Mouse (Mus musculus): ENCODE results near the gene Cds2. TPM values are rescaled to one million over a fixed set of nuclear protein-coding genes. Genes with fewer than 3 reads are reported as not detected.
A peak's percentile ranks its signal among the peaks of the same experiment; 100 is the strongest.
"Not testable (repeated sequence)": the region's sequence is repeated elsewhere in the genome, so short reads cannot be mapped to it uniquely, and the experiment has no call there.

Gene Cds2
- polyA plus RNA-seq, 1 experiment from 2014 or later: 20.8 TPM

DNA sequence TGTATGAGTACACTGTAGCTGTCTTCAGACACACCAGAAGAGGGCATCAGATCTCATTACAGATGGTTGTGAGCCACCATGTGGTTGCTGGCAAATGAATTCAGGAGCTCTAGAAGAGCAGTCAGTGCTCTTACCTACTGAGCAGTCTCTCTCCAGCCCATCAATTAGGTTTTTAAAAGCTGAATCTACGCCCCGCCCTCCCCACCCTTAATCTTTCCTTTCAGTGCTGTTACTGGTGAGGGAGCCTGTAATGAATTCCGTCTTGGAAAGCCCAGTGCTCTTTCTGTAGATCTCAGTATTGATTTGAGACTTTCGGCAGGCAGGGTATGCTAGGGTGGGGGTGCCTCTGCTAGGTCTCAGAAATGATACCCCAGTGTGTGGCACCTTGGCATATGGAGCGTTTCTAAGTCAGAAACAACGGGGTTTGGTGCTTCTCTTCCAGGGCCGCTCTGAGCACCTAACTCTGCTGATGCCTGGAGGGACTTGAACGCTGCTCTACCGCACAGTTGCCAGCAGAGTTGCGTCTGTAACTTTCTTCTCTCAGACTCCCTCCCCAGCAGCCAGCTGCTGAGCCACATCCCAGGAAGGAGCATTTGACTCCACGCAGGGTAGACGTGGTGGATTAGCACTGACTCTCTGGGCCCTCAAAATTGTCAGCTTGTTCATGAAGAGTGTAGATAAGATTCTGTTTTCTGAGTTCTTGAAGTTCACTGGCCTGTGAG is 19.7 kb downstream of the Cds2 start:
- H3K9me3 ChIP-seq (replicated peaks): no peaks in the 10 kb centered on the region
- no peaks in the 10 kb centered on the region; the same call in 1 of the 2 replicates for H3K36me3 ChIP-seq
- ATAC-seq (replicated peaks; ENCODE audit: insufficient number of reproducible peaks, insufficient read depth, low FRiP score, low read depth): peak; percentile 42; the same call in 1 of the 2 replicates
- 23% methylated on average over 12 of the region's 12 CpGs for WGBS
- peak overlapping the region; percentile 85 for H3K27ac ChIP-seq
- H3K4me1 ChIP-seq (replicated peaks): peaks cover 64% of the 10 kb centered on the region
- no peaks in the 10 kb centered on the region for H3K27me3 ChIP-seq
- H3K4me3 ChIP-seq: no peak overlapping the region
- peak overlapping the region; percentile 51 for H3K4me2 ChIP-seq
- 0 out of 2 replicates have a peak overlapping the region, but pooled peaks have one; percentile 9 for H3K9ac ChIP-seq

DNA sequence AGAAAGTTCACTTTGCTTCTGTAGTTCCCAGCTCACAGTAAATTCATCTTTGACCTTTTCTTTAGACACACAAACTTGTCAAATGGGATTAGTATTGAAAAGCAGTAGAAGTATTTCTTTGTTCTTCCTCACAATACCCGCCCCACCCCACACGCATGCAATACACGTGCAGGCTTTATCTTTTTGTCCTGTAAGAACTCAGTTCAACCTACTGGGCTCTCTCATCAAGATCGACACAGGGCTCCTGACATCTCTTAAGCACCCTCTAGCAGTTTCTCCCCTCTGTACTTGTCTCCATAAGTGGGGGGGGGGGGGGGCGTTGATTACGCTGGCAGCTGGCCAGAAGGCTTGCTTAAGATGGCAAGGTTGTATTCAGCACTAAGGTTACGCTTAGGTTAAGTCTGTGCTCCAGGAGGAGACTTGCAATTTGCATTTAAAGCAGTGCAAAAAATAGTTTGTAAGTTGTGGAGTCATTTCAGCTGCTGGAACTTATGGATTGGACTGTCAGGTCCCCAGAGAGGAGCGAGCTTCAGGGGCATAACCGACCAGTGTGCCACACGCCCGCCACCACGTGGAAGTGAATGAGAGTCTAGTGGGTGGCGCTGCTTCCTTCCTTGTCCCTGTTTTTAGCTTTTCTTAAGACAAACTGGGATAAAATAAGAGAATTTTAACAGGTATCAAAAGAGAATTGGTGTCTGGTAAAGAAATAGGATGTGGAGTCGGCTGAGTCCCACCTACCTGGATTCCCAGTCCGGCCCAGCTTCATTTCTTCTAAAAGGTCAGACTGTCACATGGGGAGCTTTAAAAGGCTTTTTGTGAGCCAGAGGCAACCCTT is 20.5 kb downstream of the Cds2 start:
- no peaks in the 10 kb centered on the region for H3K9me3 ChIP-seq (replicated peaks)
- H3K36me3 ChIP-seq: no peaks in the 10 kb centered on the region; the same call in 1 of the 2 replicates
- 42% methylated on average over 15 of the region's 15 CpGs for WGBS
- peak; percentile 43; the same call in 1 of the 2 replicates for ATAC-seq (replicated peaks; ENCODE audit: insufficient number of reproducible peaks, insufficient read depth, low FRiP score, low read depth)
- no peak overlapping the region for H3K9ac ChIP-seq
- H3K27ac ChIP-seq: peak overlapping the region; percentile 85
- no peak overlapping the region for H3K4me3 ChIP-seq
- peak overlapping the region; percentile 51 for H3K4me2 ChIP-seq
- H3K4me1 ChIP-seq (replicated peaks): peaks cover 59% of the 10 kb centered on the region
- no peaks in the 10 kb centered on the region for H3K27me3 ChIP-seq

DNA sequence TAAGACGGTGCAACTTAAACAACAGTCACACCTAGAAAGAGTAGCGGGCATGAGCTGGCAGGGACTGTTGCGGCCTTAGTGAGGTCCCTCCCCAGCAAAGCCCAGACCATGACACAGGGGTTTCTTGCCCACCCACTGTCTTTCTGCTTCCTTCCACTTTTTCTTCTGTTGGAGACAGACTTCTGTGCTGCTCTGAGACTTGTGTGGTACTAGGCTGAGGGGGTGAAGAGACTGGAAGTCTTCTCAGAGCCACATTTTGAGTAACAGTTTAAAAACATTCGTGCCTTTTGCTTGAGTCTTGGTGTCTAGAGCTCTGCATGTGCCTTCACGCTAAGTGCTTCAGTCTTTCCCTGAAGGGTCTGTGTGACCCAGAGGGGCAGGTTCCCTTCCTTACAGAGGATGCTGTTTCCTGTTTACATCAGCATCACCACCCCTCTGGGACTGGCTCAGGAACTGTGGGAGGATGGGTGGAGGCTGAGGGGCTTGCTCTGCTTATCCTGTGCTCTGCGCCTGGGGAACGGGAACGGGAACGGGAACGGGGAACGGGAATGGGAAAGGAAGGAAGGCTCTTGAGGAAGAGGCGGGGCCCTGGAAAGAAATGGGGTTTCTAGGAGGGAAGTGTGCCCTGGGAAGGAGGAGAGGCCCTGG is 21.7 kb downstream of the Cds2 start:
- peak overlapping the region; percentile 85 for H3K27ac ChIP-seq
- peak; percentile 71 for ATAC-seq (replicated peaks; ENCODE audit: insufficient number of reproducible peaks, insufficient read depth, low FRiP score, low read depth)
- no peaks in the 10 kb centered on the region; the same call in 1 of the 2 replicates for H3K36me3 ChIP-seq
- no peak overlapping the region for H3K4me3 ChIP-seq
- peaks cover 53% of the 10 kb centered on the region for H3K4me1 ChIP-seq (replicated peaks)
- no peaks in the 10 kb centered on the region for H3K9me3 ChIP-seq (replicated peaks)
- 0 out of 2 replicates have a peak overlapping the region, but pooled peaks have one; percentile 27 for H3K4me2 ChIP-seq
- no peaks in the 10 kb centered on the region for H3K27me3 ChIP-seq
- H3K9ac ChIP-seq: no peak overlapping the region
- WGBS: 66% methylated on average over 12 of the region's 12 CpGs

DNA sequence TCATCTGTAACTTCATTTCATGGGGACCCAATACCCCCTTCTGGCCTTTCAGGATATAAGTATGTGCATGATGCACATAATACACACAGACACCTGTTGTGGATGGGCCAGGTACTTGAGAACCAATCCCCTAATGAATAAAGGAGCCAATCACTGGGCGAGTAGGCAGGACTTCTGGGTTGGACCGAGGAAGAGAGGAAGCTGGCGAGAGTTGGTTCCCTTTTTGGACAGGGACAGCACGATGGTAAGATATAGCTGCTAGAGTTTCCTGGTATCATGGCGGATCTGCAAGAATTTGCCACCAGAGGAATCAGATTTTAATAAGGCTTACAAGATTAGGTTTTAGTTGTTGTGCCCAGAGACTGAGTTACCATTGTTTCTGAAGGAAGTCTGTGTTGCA is 22.8 kb downstream of the Cds2 start:
- not testable (repeated sequence) for H3K4me3 ChIP-seq; H3K4me2 ChIP-seq; H3K9ac ChIP-seq; ATAC-seq (replicated peaks; ENCODE audit: insufficient number of reproducible peaks, insufficient read depth, low FRiP score, low read depth); H3K27me3 ChIP-seq; H3K9me3 ChIP-seq (replicated peaks); H3K36me3 ChIP-seq
- WGBS: 85% methylated on average over 5 of the region's 5 CpGs
- Histone ChIP-seq H3K4me1 (replicated peaks) (peaks cover 59% of the 10 kb centered on the region), H3K27ac (peak overlapping the region; percentile 85)

DNA sequence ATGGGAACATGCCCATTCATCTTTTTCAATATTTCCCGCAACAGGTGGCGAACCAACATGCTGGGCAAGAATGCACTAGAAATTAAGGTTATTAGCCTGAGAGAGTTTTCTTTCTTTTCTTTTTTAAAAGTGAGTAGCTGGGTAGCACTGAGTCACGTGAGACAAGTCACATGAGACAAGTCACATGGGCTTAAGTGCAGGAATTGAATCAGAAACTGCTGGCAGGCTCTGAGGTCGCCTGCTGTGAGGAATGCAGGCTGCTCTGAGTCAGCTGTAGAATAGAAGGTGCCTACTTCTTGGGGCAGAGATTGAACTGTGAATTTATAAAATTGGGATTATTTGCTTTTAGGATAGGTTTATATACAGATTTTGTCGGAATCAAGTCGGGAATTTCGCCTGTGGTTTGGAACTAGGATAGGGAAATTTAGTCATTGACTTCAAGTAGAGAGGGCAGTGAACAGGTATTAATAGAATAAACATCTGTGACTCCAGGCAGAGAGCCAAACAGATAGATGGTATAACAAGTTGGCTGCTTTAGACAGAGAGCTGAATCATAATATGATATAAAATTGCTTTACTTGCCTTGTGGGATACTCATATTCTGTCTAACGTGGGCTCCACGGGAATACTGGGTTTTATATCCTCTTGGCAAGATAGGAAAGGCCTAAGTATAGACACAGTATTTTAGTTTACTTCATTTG is 23.6 kb downstream of the Cds2 start:
- H3K4me3 ChIP-seq: no peak overlapping the region
- 53% methylated on average over 9 of the region's 9 CpGs for WGBS
- H3K4me1 ChIP-seq (replicated peaks): peaks cover 63% of the 10 kb centered on the region
- peak overlapping the region; percentile 81 for H3K27ac ChIP-seq
- H3K9ac ChIP-seq: no peak overlapping the region
- H3K4me2 ChIP-seq: peak overlapping the region; percentile 27; the same call in 1 of the 2 replicates
- H3K27me3 ChIP-seq: no peaks in the 10 kb centered on the region
- no peaks in the 10 kb centered on the region for H3K36me3 ChIP-seq
- ATAC-seq (replicated peaks; ENCODE audit: insufficient number of reproducible peaks, insufficient read depth, low FRiP score, low read depth): no peak
- H3K9me3 ChIP-seq (replicated peaks): no peaks in the 10 kb centered on the region

DNA sequence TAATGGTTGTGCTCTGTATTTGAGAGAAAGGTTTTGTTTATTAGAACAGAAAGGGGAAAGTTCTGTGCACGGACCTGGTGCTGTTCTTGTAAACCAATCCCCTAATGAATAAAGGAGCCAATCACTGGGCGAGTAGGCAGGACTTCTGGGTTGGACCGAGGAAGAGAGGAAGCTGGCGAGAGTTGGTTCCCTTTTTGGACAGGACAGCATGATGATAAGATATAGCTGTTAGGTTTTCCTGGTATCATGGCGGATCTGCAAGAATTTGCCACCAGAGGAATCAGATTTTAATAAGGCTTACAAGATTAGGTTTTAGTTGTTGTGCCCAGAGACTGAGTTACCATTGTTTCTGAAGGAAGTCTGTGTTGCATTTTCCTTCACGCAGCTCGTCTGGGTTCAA is 26.3 kb downstream of the Cds2 start:
- H3K4me2 ChIP-seq; H3K4me3 ChIP-seq; H3K27me3 ChIP-seq; H3K9me3 ChIP-seq (replicated peaks); H3K27ac ChIP-seq; H3K36me3 ChIP-seq; H3K9ac ChIP-seq; ATAC-seq (replicated peaks; ENCODE audit: insufficient number of reproducible peaks, insufficient read depth, low FRiP score, low read depth): not testable (repeated sequence)
- H3K4me1 ChIP-seq (replicated peaks): peaks cover 58% of the 10 kb centered on the region
- 56% methylated on average over 5 of the region's 7 CpGs for WGBS

DNA sequence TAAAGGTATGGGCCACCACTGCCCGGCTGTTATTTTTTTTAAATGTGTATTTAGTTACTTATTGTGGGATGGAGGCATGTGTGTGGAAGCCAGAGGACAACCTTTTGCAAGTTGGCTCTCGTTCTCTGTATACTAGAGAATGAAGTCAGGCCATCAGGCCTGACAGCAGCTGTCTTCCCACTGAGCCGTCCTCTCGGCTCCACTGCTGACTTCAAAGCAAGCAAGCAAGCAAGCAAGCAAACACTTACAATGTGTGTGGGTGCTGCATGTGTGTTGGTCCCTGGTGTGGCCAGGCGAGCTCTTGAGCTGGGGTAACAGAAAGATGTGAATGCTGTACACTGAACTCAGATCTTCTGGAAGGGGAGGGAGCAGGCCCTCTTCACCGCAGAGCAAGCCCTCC is 27.9 kb downstream of the Cds2 start:
- H3K4me1 ChIP-seq (replicated peaks): peaks cover 46% of the 10 kb centered on the region
- no peaks in the 10 kb centered on the region for H3K9me3 ChIP-seq (replicated peaks)
- H3K9ac ChIP-seq: no peak overlapping the region
- no peak overlapping the region for H3K4me2 ChIP-seq
- H3K4me3 ChIP-seq: no peak overlapping the region
- H3K36me3 ChIP-seq: peaks cover 19% of the 10 kb centered on the region
- WGBS: 61% methylated on average over 6 of the region's 6 CpGs
- no peaks in the 10 kb centered on the region for H3K27me3 ChIP-seq
- no peak for ATAC-seq (replicated peaks; ENCODE audit: insufficient number of reproducible peaks, insufficient read depth, low FRiP score, low read depth)
- H3K27ac ChIP-seq: peak overlapping the region; percentile 77

DNA sequence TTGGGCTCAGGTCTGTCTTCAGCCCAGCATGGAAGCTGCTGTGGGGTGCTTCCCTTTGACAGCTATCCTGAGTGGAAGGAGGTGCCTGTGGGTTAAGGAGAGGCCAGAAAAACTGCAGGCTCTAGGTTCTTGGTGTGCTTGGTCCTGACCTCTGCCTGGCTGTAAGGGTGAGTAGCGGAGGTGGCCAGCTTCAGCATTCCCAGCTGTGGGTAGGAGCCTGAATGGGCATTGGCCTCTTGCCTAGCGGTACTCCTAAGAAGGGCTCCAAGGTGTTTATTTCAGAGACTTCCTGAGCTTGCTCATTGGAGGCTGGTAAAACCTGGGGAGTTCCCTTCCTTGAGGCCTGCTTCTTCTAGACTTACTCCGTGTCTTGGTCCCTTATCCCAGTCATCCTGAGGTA is 28.3 kb downstream of the Cds2 start:
- Histone ChIP-seq H3K4me1 (replicated peaks) (peaks cover 46% of the 10 kb centered on the region), H3K9ac (no peak overlapping the region), H3K4me3 (no peak overlapping the region), H3K36me3 (peaks cover 23% of the 10 kb centered on the region), H3K27me3 (no peaks in the 10 kb centered on the region), H3K27ac (peak overlapping the region; percentile 77), H3K9me3 (replicated peaks) (no peaks in the 10 kb centered on the region), H3K4me2 (no peak overlapping the region)
- ATAC-seq (replicated peaks; ENCODE audit: insufficient number of reproducible peaks, insufficient read depth, low FRiP score, low read depth): no peak
- 67% methylated on average over 3 of the region's 3 CpGs for WGBS

DNA sequence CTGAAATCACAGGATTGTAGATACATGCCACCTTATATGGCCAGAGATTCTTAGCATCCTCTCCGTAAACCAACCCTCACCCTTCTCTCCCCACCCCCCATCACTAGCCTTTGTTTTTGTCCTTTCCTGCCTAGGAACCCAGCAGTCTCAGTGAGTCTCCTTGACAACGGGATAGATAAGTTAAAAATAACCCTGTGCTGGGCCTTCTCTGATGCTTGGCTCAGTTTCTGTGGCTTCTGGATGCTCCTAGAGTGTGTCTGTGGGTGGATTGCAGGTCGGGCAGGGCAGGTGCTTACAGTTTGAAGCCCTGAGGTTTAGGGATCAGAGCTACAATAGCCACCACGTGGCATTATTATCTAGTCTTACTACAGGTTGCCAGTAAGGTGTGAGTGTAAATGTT is 29.1 kb downstream of the Cds2 start:
- ATAC-seq (replicated peaks; ENCODE audit: insufficient number of reproducible peaks, insufficient read depth, low FRiP score, low read depth): peak; percentile 80
- Histone ChIP-seq H3K36me3 (peaks cover 29% of the 10 kb centered on the region), H3K27ac (peak overlapping the region; percentile 77), H3K4me2 (peak overlapping the region; percentile 26), H3K27me3 (no peaks in the 10 kb centered on the region), H3K9me3 (replicated peaks) (no peaks in the 10 kb centered on the region), H3K4me1 (replicated peaks) (peaks cover 42% of the 10 kb centered on the region), H3K4me3 (no peak overlapping the region), H3K9ac (no peak overlapping the region)
- 12% methylated on average over 4 of the region's 4 CpGs for WGBS

DNA sequence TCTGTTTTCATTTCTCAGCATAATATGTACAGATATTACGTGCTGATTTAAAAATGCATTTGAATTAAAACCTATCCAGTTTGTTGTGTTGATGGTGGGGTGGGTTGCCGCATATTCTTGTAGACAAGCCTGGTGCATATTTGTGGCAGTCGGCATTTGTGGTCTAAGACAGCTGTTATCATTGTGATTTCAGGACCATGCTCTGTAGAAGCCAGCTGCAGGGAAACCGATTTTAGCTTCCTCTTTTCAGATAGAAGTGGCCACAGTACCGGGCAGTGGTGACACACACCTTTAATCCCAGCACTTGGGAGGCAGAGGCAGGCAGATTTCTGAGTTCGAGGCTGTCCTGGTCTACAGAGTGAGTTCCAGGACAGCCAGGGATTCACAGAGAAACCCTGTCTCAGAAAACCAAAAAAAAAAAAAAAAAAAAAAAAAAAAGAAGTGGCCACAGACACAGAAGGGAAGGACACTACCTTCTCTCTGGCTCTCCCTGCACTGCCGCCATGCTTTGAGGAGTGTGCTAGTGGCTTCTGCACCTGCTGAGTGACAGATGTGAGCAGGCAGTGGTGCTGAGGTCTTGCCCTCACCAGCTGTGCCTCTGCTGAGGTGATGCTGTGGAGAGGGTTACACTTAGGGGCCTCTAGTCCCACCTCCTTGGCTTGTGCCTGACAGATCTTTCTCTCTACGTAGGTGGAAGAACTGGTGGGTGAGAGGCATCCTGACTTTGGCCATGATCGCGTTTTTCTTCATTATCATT is 30.9 kb downstream of the Cds2 start:
- Histone ChIP-seq H3K9me3 (replicated peaks) (no peaks in the 10 kb centered on the region), H3K36me3 (peaks cover 42% of the 10 kb centered on the region), H3K4me2 (no peak overlapping the region), H3K27me3 (no peaks in the 10 kb centered on the region), H3K27ac (0 out of 2 replicates have a peak overlapping the region, but pooled peaks have one; percentile 20), H3K4me1 (replicated peaks) (peaks cover 41% of the 10 kb centered on the region), H3K9ac (no peak overlapping the region), H3K4me3 (no peak overlapping the region)
- WGBS: 79% methylated on average over 10 of the region's 10 CpGs
- no peak for ATAC-seq (replicated peaks; ENCODE audit: insufficient number of reproducible peaks, insufficient read depth, low FRiP score, low read depth)
